Mouse (Mus musculus) midbrain, postnatal 0 days (tissue): ENCODE results near the gene Gnptg. TPM values are rescaled to one million over a fixed set of nuclear protein-coding genes. Genes with fewer than 3 reads are reported as not detected.
A peak's percentile ranks its signal among the peaks of the same experiment; 100 is the strongest.

ENCODE experiments used
- ATAC-seq: fragments of 200-750 bp; cut with Nextera tagmentation; 2 replicates; pipeline ENCODE4 v1.8.0; 2017; ENCODE audit warnings: moderate number of reproducible peaks, mild to moderate bottlenecking, moderate TSS enrichment, moderate library complexity; ENCODE audit not compliant: low FRiP score
- DNase-seq: peaks from one replicate; pipeline ENCODE4 v3.0.0-alpha.2; 2015; ENCODE audit warnings: low spot score
- H3K27ac ChIP-seq: fragments of 300-500 bp; sonication (generic); 2 replicates; pipeline ENCODE4 v1.5.1; 2014; ENCODE audit warnings: low read depth, mild to moderate bottlenecking, low read length, mixed read lengths
- H3K27me3 ChIP-seq: fragments of 300-500 bp; sonication (generic); 2 replicates; pipeline ENCODE4 v1.6.1; 2014; ENCODE audit warnings: low read length, control low read depth, mixed read lengths; ENCODE audit not compliant: insufficient read depth
- H3K36me3 ChIP-seq: fragments of 300-500 bp; sonication (generic); 2 replicates; pipeline ENCODE4 v1.6.1; 2014; ENCODE audit warnings: low read length, control low read depth, mixed read lengths; ENCODE audit not compliant: insufficient read depth
- H3K4me1 ChIP-seq: fragments of 300-500 bp; sonication (generic); 2 replicates; pipeline ENCODE4 v1.6.1; 2014; ENCODE audit warnings: mild to moderate bottlenecking, control low read depth, antibody characterized with exemption, low read length, mixed read lengths; ENCODE audit not compliant: insufficient read depth
- H3K4me2 ChIP-seq: fragments of 300-500 bp; sonication (generic); 2 replicates; pipeline ENCODE4 v1.6.1; 2014; ENCODE audit warnings: low read depth, mild to moderate bottlenecking, low read length, mixed read lengths; ENCODE audit not compliant: poor library complexity, severe bottlenecking
- H3K4me3 ChIP-seq: fragments of 300-500 bp; sonication (generic); 2 replicates; pipeline ENCODE4 v1.5.1; 2014; ENCODE audit warnings: low read depth, mild to moderate bottlenecking, low read length, moderate library complexity
- H3K9ac ChIP-seq: fragments of 300-500 bp; sonication (generic); replicated peaks from 2 replicates; pipeline ENCODE4 v1.6.1; 2014; ENCODE audit warnings: mild to moderate bottlenecking, low read length, moderate library complexity, mixed read lengths; ENCODE audit not compliant: poor library complexity, severe bottlenecking
- H3K9me3 ChIP-seq: fragments of 300-500 bp; sonication (generic); 2 replicates; pipeline ENCODE4 v1.6.1; 2016; ENCODE audit warnings: low read length, control low read depth
- CTCF ChIP-seq: IDR thresholded peaks from 2 replicates; pipeline ENCODE4 v1.5.1; 2016; ENCODE audit warnings: antibody characterized with exemption, mild to moderate bottlenecking
- WGBS: fragments of 180-500 bp; shearing (Covaris S2); extraction: QIAGEN DNeasy Blood & Tissue Kit; methylation state at CpG from one replicate; pipeline ENCODE4 v1.1.7; 2014; 5-methylcytosine and 5-hydroxymethylcytosine counted together
- microRNA-seq: library from miRNA; unstranded; fragments of <30 nt; microRNA quantifications from one replicate; pipeline ENCODE4, GENCODE M21; 2016; ENCODE audit warnings: borderline number of aligned reads
- polyA plus RNA-seq: library from polyadenylated mRNA; unstranded; fragments of >200 nt; fragmentation: Nextera tagmentation; extraction: Ambion mirVana; gene quantifications from 2 replicates; pipeline ENCODE4 v1.2.1, GENCODE M21; 2015
- total RNA-seq: library from RNA; depleted of rRNA; stranded (reverse); fragments of >200 nt; gene quantifications from 2 replicates; pipeline ENCODE4 v1.2.3, GENCODE M21; 2014; rRNA removed

Gnptg gene
- total and polyA plus RNA-seq, 2 experiments from 2014 or later = 104 to 127 TPM

DNA sequence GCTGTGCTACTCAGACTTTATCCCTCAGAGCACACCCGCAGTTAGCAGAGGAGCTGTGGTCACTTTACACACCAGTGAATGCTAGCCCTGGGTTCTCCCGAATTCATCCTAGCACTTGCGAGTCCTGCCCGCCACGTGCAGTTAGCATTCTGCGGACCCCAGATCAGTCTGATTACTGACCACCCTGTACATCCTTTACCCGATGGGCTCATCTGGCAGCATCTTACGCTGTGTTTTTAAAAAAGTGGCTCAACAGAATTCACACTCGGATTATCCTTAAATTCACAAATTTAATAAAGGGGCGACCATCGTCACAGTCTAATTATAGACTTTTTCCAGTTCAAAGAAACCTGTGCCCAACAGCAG is 52.2 kb downstream of the Gnptg start:
- DNase-seq (no peak), ATAC-seq (no peak)
- H3K4me3 ChIP-seq = peak overlapping the region; percentile 98
- TF ChIP-seq CTCF = no peak
- H3K4me2 ChIP-seq = peak overlapping the region; percentile 88
- H3K4me1 ChIP-seq = peaks cover 12% of the 10 kb centered on the region
- WGBS = 7% methylated on average over 11 of the region's 11 CpGs
- H3K9ac ChIP-seq = peak overlapping the region; percentile 94; the same call in 1 of the 2 replicates
- H3K27ac ChIP-seq = peak overlapping the region; percentile 58; the same call in 1 of the 2 replicates
- H3K36me3 ChIP-seq = peaks cover 3% of the 10 kb centered on the region; the same call in 1 of the 2 replicates
- H3K9me3 ChIP-seq = no peaks in the 10 kb centered on the region
- no peaks in the 10 kb centered on the region for H3K27me3 ChIP-seq

DNA sequence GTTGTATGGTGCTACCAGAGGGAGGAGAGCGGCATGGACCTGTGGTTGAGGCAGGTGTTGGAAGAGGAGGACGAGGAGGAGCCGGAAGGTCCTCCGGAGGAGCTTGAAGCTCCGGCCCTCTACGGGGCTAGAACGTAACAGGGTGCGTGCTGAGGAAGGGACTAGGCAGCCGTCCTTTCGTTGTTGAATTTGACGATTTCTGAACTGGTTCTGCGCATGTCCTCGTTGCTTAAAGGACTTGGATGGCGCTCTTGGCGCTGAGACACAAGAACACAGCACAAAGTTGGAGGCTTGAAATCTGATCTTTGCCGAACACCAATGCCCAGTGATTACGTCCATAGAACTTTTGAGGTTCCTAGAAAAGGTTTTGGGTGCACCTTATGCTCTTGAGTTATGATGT is 55.0 kb downstream of the Gnptg start:
- ATAC-seq = peak; percentile 9; the same call in 1 of the 2 replicates
- no peaks in the 10 kb centered on the region for H3K27me3 ChIP-seq
- peak overlapping the region; percentile 99 for H3K27ac ChIP-seq
- peak overlapping the region; percentile 94 for H3K4me2 ChIP-seq
- peak overlapping the region; percentile 85 for H3K4me3 ChIP-seq
- peaks cover 12% of the 10 kb centered on the region for H3K4me1 ChIP-seq
- peak overlapping the region; percentile 75 for H3K9ac ChIP-seq
- no peaks in the 10 kb centered on the region for H3K9me3 ChIP-seq
- DNase-seq = no peak
- H3K36me3 ChIP-seq = no peaks in the 10 kb centered on the region
- WGBS = 10% methylated on average over 17 of the region's 17 CpGs
- no peak for TF ChIP-seq CTCF

DNA sequence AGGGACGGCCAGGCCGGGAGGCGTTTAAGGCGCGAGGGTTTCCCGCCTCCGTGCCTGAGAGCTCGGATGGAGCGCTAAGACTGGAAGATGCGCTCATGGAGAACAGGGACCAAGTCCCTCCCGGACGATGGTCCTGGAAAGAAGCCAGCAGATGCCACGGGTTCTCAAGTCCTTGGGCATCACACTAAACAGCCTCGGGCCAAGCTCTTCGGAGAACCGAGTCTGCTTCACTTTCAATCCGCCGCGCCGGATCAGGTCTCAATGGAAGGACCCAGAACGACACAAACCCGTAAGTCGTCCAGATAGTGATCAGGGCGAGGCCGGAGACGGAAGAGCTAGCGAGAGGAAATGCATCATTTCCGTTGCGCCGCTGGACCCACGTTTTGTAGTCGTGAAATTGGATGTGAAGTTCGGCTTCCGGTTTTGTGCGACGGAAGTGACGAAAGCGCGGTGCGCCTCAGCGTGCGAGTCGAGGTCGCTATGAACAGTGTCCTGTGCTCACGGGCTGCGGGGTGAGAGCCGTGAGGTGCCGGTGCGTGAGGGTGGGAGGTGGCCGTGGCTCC is 55.7 kb downstream of the Gnptg start, which contains the start of gene BC003965:
TSS of gene BC003965 (plus strand) at position 426 of the 563 bp plus-strand sequence.
- no peak for TF ChIP-seq CTCF
- no peaks in the 10 kb centered on the region for H3K9me3 ChIP-seq
- under 1% methylated on average over 50 of the region's 50 CpGs for WGBS

More for the DNA sequence above, 55.7 kb downstream of the Gnptg start, which contains the start of gene BC003965:
- H3K9ac ChIP-seq = peak within 1 kb of the TSS; percentile 75
- peaks cover 5% of the 10 kb centered on the region for H3K4me1 ChIP-seq
- peak; percentile 87 for ATAC-seq
- peak; percentile 99 for DNase-seq
- H3K36me3 ChIP-seq = no peaks in the 10 kb centered on the region
- H3K4me3 ChIP-seq = peak within 1 kb of the TSS; percentile 85
- peak within 1 kb of the TSS; percentile 99 for H3K27ac ChIP-seq
- peak within 1 kb of the TSS; percentile 94 for H3K4me2 ChIP-seq
- H3K27me3 ChIP-seq = no peaks in the 10 kb centered on the region

Small RNA genes lying within 50 kb of the gene (microRNA-seq; reads per million reads assigned to microRNA genes)
- 57.3 reads per million, percentile 39 among the genes with 10 or more reads in this experiment for gene Mir3547

Other genes with a start within 250 kb of the Gnptg start
- 17.4 and 22.3 TPM in 2 replicates for gene Cramp1l, start 224.3 kb downstream of the Gnptg start, total RNA-seq
- gene Cramp1l, start 224.3 kb downstream of the Gnptg start, polyA plus RNA-seq = 2.7 and 3.2 TPM in 2 replicates
- gene Ift140, start 224.0 kb downstream of the Gnptg start, total RNA-seq = 22.7 and 39.8 TPM in 2 replicates
- 13.5 and 14.4 TPM in 2 replicates for gene Ift140, start 224.0 kb downstream of the Gnptg start, polyA plus RNA-seq
- 11.1 and 11.2 TPM in 2 replicates for gene Tmem204, start 156.5 kb downstream of the Gnptg start, total RNA-seq
- 8.2 and 8.3 TPM in 2 replicates for gene Tmem204, start 156.5 kb downstream of the Gnptg start, polyA plus RNA-seq
- gene Telo2, start 124.2 kb downstream of the Gnptg start, total RNA-seq = 45.0 and 56.3 TPM in 2 replicates
- 34.9 and 36.5 TPM in 2 replicates for gene Telo2, start 124.2 kb downstream of the Gnptg start, polyA plus RNA-seq
- gene Ptx4, start 119.4 kb downstream of the Gnptg start, total RNA-seq = 0.42 TPM in 1 of 2 replicates, not detected in the other
- gene Ptx4, start 119.4 kb downstream of the Gnptg start, polyA plus RNA-seq = 0.20 and 0.59 TPM in 2 replicates
- 37.9 and 39.5 TPM in 2 replicates for gene Clcn7, start 106.7 kb downstream of the Gnptg start, total RNA-seq
- 25.5 and 26.7 TPM in 2 replicates for gene Clcn7, start 106.7 kb downstream of the Gnptg start, polyA plus RNA-seq
- not detected in 2 replicates for gene Ccdc154, start 77.7 kb downstream of the Gnptg start, total RNA-seq
- not detected in 2 replicates for gene Ccdc154, start 77.7 kb downstream of the Gnptg start, polyA plus RNA-seq
- 0.57 TPM in 1 of 2 replicates, not detected in the other for gene Gm38655, start 64.7 kb downstream of the Gnptg start, total RNA-seq
- gene Gm38655, start 64.7 kb downstream of the Gnptg start, polyA plus RNA-seq = not detected in 2 replicates
- 16.8 and 17.9 TPM in 2 replicates for gene BC003965, start 55.6 kb downstream of the Gnptg start, total RNA-seq
- gene BC003965, start 55.6 kb downstream of the Gnptg start, polyA plus RNA-seq = 30.2 and 30.3 TPM in 2 replicates
- 34.1 and 34.7 TPM in 2 replicates for gene Unkl, start 51.7 kb downstream of the Gnptg start, total RNA-seq
- gene Unkl, start 51.7 kb downstream of the Gnptg start, polyA plus RNA-seq = 17.3 and 19.5 TPM in 2 replicates
- gene Tsr3, start within 50 bp of the Gnptg start, total RNA-seq = 39.6 and 40.1 TPM in 2 replicates
- gene Tsr3, start within 50 bp of the Gnptg start, polyA plus RNA-seq = 74.2 and 76.2 TPM in 2 replicates
- 94.2 and 98.4 TPM in 2 replicates for gene Baiap3, start 16.2 kb upstream of the Gnptg start, total RNA-seq
- 48.4 and 49.9 TPM in 2 replicates for gene Baiap3, start 16.2 kb upstream of the Gnptg start, polyA plus RNA-seq
- 444 and 524 TPM in 2 replicates for gene Ube2i, start 34.5 kb upstream of the Gnptg start, total RNA-seq
- gene Ube2i, start 34.5 kb upstream of the Gnptg start, polyA plus RNA-seq = 401 and 432 TPM in 2 replicates
- gene Prss34, start 58.3 kb upstream of the Gnptg start, total RNA-seq = not detected in 2 replicates
- not detected in 2 replicates for gene Prss34, start 58.3 kb upstream of the Gnptg start, polyA plus RNA-seq
- gene Prss28, start 68.5 kb upstream of the Gnptg start, total RNA-seq = not detected in 2 replicates
- not detected in 2 replicates for gene Prss28, start 68.5 kb upstream of the Gnptg start, polyA plus RNA-seq
- gene Prss29, start 78.5 kb upstream of the Gnptg start, total RNA-seq = not detected in 2 replicates
- gene Prss29, start 78.5 kb upstream of the Gnptg start, polyA plus RNA-seq = not detected in 2 replicates
- gene Tpsab1, start 105.4 kb upstream of the Gnptg start, total RNA-seq = not detected in 2 replicates
- not detected in 2 replicates for gene Tpsab1, start 105.4 kb upstream of the Gnptg start, polyA plus RNA-seq
- 0.28 and 1.8 TPM in 2 replicates for gene Tpsb2, start 126.2 kb upstream of the Gnptg start, total RNA-seq
- 0.60 and 1.0 TPM in 2 replicates for gene Tpsb2, start 126.2 kb upstream of the Gnptg start, polyA plus RNA-seq
- gene Tpsg1, start 129.1 kb upstream of the Gnptg start, total RNA-seq = not detected in 2 replicates
- 1.0 and 1.2 TPM in 2 replicates for gene Tpsg1, start 129.1 kb upstream of the Gnptg start, polyA plus RNA-seq
- gene Cacna1h, start 193.7 kb upstream of the Gnptg start, total RNA-seq = 117 and 164 TPM in 2 replicates
- 7.6 and 9.5 TPM in 2 replicates for gene Cacna1h, start 193.7 kb upstream of the Gnptg start, polyA plus RNA-seq
- gene Tekt4, start 214.5 kb upstream of the Gnptg start, total RNA-seq = 1.9 and 5.2 TPM in 2 replicates
- gene Tekt4, start 214.5 kb upstream of the Gnptg start, polyA plus RNA-seq = 2.1 and 2.3 TPM in 2 replicates